Mouse (Mus musculus): ENCODE data around the gene Zbtb26. TPM values are rescaled to one million over a fixed set of nuclear protein-coding genes. Genes with fewer than 3 reads are reported as not detected.

Gene Zbtb26
- polyA plus RNA-seq, 2 experiments = 6.6 to 9.1 TPM

DNA sequence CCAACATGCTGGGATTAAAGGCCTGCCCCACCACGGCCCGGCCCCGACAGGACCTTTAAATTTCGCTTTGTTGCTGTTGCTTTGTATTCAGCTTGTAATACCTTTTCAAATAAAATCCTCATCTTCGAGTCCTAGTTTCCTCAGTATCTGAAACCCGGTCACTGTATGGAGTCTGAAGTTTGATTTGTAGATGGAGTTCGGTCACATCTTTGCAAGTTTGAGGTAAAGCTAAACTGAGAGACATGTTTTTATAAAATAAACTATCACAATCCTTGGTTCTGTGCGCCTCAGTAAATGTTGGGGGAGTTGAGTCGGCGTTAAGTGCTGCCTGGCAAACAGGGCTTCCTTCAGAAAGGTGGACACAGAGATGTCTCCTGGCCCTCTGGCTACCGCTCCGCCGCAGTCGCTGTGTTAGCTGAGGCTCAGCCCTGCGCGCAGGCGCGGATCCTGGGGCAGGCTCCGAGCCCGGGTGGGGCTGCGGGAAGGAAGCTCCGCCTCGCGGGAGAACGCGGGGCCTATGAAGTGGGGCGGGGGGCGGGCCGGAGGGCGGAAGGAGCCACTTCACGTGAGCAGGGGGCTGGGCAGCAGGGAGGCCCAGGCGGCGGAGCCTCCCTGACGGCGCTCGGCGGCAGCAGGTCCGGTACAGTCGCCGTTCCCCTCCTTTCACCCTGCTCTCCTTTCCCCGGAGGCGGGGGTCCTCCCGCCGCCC lies 8.9 kb upstream of the Zbtb26 start:
- peak; percentile 97 for ATAC-seq (ENCODE audit: low FRiP score, low read depth)
- peak; percentile 92 for DNase-seq (ENCODE audit: low spot score)
- no peaks in the 10 kb centered on the region for H3K27me3 ChIP-seq (ENCODE audit: control insufficient read depth, insufficient read depth, low read length)
- peak; percentile 92; the same call in 1 of the 2 replicates for TF ChIP-seq POLR2A (IDR thresholded peaks at IDR 0.05; ENCODE audit: borderline replicate concordance, extremely low read depth, insufficient read depth, insufficient read length)
- H3K4me3 ChIP-seq (replicated peaks; ENCODE audit: low read length) = peak overlapping the region; percentile 89
- H3K9me3 ChIP-seq (ENCODE audit: control insufficient read depth, low read length) = no peaks in the 10 kb centered on the region
- peak overlapping the region; percentile 69 for H3K27ac ChIP-seq (replicated peaks; ENCODE audit: low read depth, low read length)
- H3K36me3 ChIP-seq (ENCODE audit: control insufficient read depth, insufficient read depth, low read length) = no peaks in the 10 kb centered on the region
- peaks cover 7% of the 10 kb centered on the region for H3K4me1 ChIP-seq (ENCODE audit: control insufficient read depth, insufficient read depth, low read length)
- 10% methylated on average over 32 of the region's 44 CpGs for WGBS
- peak overlapping the region; percentile 80 for H3K4me2 ChIP-seq (replicated peaks; ENCODE audit: low read depth, low read length, severe bottlenecking)
- peak overlapping the region; percentile 95 for H3K9ac ChIP-seq (ENCODE audit: low read depth, low read length, severe bottlenecking)

DNA sequence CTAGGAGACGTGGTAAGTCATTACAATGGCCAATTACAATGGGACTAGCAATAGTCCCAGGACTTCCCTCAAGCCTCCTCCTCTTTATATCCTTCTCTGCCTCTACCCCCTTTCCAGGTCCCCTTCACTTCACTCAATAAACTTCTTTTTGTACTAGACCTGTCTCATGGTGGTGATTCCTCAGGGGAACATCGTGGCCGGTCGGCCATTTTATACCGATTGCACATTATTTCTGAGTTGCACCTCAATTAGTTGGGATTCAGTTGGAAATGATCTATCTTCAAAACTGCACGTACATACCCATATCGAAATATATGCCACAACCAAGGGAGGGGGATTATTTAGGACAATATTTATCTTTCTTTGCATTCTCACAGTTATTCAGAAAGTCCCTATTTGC lies 11.3 kb downstream of the Zbtb26 start:
- no peak for ATAC-seq (ENCODE audit: low FRiP score, low read depth)
- TF ChIP-seq POLR2A (IDR thresholded peaks at IDR 0.05; ENCODE audit: borderline replicate concordance, extremely low read depth, insufficient read depth, insufficient read length) = no peak
- Histone ChIP-seq H3K9me3 (ENCODE audit: control insufficient read depth, low read length) (no peaks in the 10 kb centered on the region), H3K9ac (ENCODE audit: low read depth, low read length, severe bottlenecking) (peak overlapping the region; percentile 84), H3K4me3 (replicated peaks; ENCODE audit: low read length) (peak overlapping the region; percentile 92), H3K27me3 (ENCODE audit: control insufficient read depth, insufficient read depth, low read length) (no peaks in the 10 kb centered on the region), H3K36me3 (ENCODE audit: control insufficient read depth, insufficient read depth, low read length) (peaks cover 30% of the 10 kb centered on the region), H3K4me1 (ENCODE audit: control insufficient read depth, insufficient read depth, low read length) (peaks cover 10% of the 10 kb centered on the region), H3K4me2 (replicated peaks; ENCODE audit: low read depth, low read length, severe bottlenecking) (peak overlapping the region; percentile 89), H3K27ac (replicated peaks; ENCODE audit: low read depth, low read length) (peak overlapping the region; percentile 94)
- DNase-seq (ENCODE audit: low spot score) = no peak
- 27% methylated on average over 7 of the region's 7 CpGs for WGBS

DNA sequence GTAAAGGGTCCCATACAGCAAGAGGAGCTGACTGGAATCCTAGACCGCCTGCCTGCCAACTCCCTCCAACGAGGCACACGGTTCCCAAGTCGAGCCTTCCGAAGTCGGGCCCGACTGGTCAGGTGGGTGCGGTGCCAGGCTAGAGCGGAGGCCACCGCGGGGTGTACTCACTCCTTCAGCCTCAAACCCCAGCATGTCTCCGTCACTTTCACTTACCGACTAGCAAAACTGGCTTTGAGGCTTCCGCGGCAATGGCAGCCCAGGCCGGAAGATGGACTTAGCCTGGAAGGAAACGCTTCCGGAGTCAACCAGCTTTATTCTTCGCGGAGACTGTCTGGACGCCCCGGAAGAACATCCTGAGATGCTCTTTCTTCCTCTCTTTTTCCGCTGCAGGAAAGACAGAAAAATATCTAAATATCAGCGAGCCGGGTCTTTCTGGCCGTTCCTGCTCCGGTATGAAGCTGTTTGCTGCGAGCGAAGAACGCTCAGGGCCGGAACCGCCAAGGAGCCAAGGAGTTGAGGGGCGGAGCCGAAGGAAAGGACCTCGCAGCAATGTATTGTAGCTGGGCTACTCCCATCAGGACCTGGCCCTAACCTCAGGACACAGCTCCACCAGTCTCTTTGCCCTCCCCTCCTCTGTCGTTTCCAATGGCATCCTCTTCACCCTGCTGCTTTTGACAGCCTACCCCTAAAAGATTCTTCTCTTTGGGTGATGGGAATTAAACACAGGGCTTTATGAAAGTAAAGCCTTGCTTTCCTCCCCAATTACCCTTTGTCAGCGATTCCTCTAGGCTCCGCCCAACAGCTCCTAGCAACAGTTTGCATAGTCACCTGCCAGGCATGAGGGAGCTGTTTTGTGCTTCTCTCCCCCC lies 12.1 kb downstream of the Zbtb26 start:
- Histone ChIP-seq H3K27ac (replicated peaks; ENCODE audit: low read depth, low read length) (peak overlapping the region; percentile 94), H3K9ac (ENCODE audit: low read depth, low read length, severe bottlenecking) (peak overlapping the region; percentile 84), H3K4me1 (ENCODE audit: control insufficient read depth, insufficient read depth, low read length) (peaks cover 10% of the 10 kb centered on the region), H3K4me3 (replicated peaks; ENCODE audit: low read length) (peak overlapping the region; percentile 92), H3K4me2 (replicated peaks; ENCODE audit: low read depth, low read length, severe bottlenecking) (peak overlapping the region; percentile 89), H3K36me3 (ENCODE audit: control insufficient read depth, insufficient read depth, low read length) (peaks cover 22% of the 10 kb centered on the region), H3K27me3 (ENCODE audit: control insufficient read depth, insufficient read depth, low read length) (no peaks in the 10 kb centered on the region), H3K9me3 (ENCODE audit: control insufficient read depth, low read length) (no peaks in the 10 kb centered on the region)
- 1% methylated on average over 36 of the region's 38 CpGs for WGBS
- ATAC-seq (ENCODE audit: low FRiP score, low read depth) (peak; percentile 96), DNase-seq (ENCODE audit: low spot score) (peak; percentile 95)
- TF ChIP-seq POLR2A (IDR thresholded peaks at IDR 0.05; ENCODE audit: borderline replicate concordance, extremely low read depth, insufficient read depth, insufficient read length) = peak; percentile 24; the same call in 1 of the 2 replicates

DNA sequence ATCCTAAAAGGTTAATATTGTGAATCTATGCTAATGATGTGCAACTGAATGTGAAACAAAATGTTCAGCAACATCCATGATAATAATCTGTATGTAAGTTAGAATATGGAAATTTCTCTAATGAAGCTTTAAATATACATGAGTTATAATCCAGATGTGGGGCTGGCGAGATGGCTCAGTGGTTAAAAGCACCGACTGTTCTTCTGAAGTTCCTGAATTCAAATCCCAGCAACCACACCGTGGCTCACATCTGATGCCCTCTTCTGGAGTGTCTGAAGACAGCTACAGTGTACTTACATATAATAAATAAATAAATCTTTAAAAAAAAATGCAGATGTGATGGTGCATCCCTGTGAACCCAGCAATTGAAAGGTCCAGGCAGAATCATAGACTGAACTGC lies 19.3 kb downstream of the Zbtb26 start:
- Histone ChIP-seq H3K9me3 (ENCODE audit: control insufficient read depth, low read length) (no peaks in the 10 kb centered on the region), H3K4me1 (ENCODE audit: control insufficient read depth, insufficient read depth, low read length) (peaks cover 3% of the 10 kb centered on the region), H3K27ac (replicated peaks; ENCODE audit: low read depth, low read length) (no peak overlapping the region), H3K4me3 (replicated peaks; ENCODE audit: low read length) (no peak overlapping the region), H3K4me2 (replicated peaks; ENCODE audit: low read depth, low read length, severe bottlenecking) (no peak overlapping the region), H3K9ac (ENCODE audit: low read depth, low read length, severe bottlenecking) (no peak overlapping the region), H3K27me3 (ENCODE audit: control insufficient read depth, insufficient read depth, low read length) (no peaks in the 10 kb centered on the region), H3K36me3 (ENCODE audit: control insufficient read depth, insufficient read depth, low read length) (peaks cover 15% of the 10 kb centered on the region)
- no peak for TF ChIP-seq POLR2A (IDR thresholded peaks at IDR 0.05; ENCODE audit: borderline replicate concordance, extremely low read depth, insufficient read depth, insufficient read length)
- no peak for ATAC-seq (ENCODE audit: low FRiP score, low read depth)
- 59% methylated on average over 3 of the region's 3 CpGs for WGBS
- DNase-seq (ENCODE audit: low spot score) = no peak
